Mouse (Mus musculus): ENCODE results near the gene Olfr512. TPM values are rescaled to one million over a fixed set of nuclear protein-coding genes. Genes with fewer than 3 reads are reported as not detected.

The Olfr512 gene
- polyA plus RNA-seq (2017; shearing (Covaris generic)) = not detected

GRCm38 (mm10) chr7:108713020-108713419 lies at the start of gene Olfr512:
Gene Olfr512 (plus strand): TSS chr7:108713320.
- ATAC-seq = no peak

DNA sequence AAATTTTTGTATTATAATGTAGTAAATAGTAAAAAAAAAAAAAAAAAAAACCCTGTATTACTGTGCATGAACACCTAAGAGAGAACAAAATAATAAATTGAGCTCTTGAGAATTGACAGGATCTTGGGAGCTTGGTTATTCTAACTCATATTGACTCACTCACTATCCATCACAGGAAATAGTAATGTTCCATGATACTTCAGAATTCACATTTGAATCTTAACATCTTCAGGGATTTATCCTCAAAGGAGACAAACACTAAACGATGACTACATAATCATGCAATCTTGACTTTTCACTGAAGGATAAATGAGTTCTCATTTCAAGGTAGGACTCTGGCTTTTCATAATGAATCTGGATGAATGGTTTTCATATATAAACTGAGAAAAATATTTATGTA lies 47.0 kb upstream of the Olfr512 start, which contains the start of gene Olfr510:
Olfr510 (plus strand) TSS at position 301 of the 400 bp plus-strand sequence.
- ATAC-seq = no peak

DNA sequence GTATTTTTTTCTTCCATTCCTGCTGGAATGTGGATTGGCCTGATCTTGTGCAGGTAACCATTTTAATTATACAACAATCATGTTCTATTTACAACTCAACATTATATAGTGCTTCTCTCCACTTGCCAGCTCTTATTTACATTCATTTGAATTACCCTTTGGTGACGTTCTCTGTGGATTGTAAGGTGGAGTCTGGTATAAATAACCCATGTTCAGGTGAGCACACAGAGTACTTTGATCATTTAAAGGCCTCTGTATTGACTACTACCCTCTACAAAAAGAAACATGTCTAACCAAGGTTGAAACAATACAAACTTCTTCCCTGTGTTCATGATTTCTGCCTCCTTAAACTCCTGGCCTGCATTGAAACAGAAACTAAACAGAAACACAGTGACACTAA lies 42.1 kb upstream of the Olfr512 start:
- no peak for ATAC-seq

DNA sequence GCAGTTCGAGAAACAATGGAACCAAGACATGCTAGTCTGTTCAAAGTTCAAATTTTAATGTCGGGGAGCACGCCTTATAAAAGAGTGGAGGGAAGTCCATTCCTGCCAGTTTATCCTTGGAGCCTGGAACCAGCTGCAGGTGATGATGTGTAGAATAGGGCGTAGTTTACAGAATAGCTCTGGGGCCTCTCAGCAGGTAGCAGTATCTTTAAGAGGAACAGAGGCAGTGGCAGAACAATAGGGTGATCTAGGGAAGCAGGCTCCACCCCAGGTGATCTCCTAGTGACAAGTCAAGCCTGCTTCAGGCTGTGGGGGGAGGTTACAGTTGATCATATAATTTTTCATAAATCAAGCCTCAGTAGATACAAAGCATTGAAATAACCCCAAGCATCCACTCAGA lies 34.2 kb upstream of the Olfr512 start:
- no peak for ATAC-seq

- no peak for ATAC-seq
Observed at GRCm38 (mm10) chr7:108750673-108751072, 37.6 kb downstream of the Olfr512 start, which contains the start of gene Olfr513. Gene Olfr513 (plus strand): TSS chr7:108750973.

DNA sequence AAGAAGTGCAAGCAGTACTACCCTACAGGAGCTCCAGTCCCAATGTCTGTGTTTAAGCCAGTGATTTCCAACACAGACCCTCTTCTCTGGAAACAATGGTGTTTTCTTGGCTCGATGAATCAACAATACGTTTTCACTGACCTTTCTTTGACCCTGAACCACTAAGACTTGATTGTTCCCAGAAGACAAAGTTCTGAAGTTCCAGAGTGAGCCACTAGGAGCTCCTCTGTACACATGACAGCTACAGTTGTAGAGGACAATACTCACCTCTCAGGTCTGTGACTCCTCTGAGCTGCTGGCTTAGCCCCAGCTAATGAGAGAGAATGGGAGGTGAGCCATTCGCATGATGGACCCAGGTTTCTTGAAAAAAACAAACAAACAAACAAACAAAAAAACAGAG lies 47.3 kb downstream of the Olfr512 start:
- no peak for ATAC-seq

Other genes with a start within 250 kb of the Olfr512 start
- gene Olfr498, start 248.0 kb upstream of the Olfr512 start, polyA plus RNA-seq (2017; shearing (Covaris generic)) = not detected
- not detected for gene Olfr502, start 188.3 kb upstream of the Olfr512 start, polyA plus RNA-seq (2017; shearing (Covaris generic))
- gene Olfr503, start 168.8 kb upstream of the Olfr512 start, polyA plus RNA-seq (2017; shearing (Covaris generic)) = not detected
- not detected for gene Olfr504, start 147.5 kb upstream of the Olfr512 start, polyA plus RNA-seq (2017; shearing (Covaris generic))
- gene Olfr506, start 102.5 kb upstream of the Olfr512 start, polyA plus RNA-seq (2017; shearing (Covaris generic)) = not detected
- gene Olfr507, start 91.5 kb upstream of the Olfr512 start, polyA plus RNA-seq (2017; shearing (Covaris generic)) = not detected
- not detected for gene Olfr508, start 83.3 kb upstream of the Olfr512 start, polyA plus RNA-seq (2017; shearing (Covaris generic))
- not detected for gene Olfr509, start 61.4 kb upstream of the Olfr512 start, polyA plus RNA-seq (2017; shearing (Covaris generic))
- gene Olfr510, start 46.9 kb upstream of the Olfr512 start, polyA plus RNA-seq (2017; shearing (Covaris generic)) = not detected
- gene Olfr513, start 37.7 kb downstream of the Olfr512 start, polyA plus RNA-seq (2017; shearing (Covaris generic)) = not detected
- gene Olfr514, start 112.7 kb downstream of the Olfr512 start, polyA plus RNA-seq (2017; shearing (Covaris generic)) = not detected
- gene Olfr516, start 137.2 kb downstream of the Olfr512 start, polyA plus RNA-seq (2017; shearing (Covaris generic)) = not detected
- not detected for gene Olfr517, start 159.1 kb downstream of the Olfr512 start, polyA plus RNA-seq (2017; shearing (Covaris generic))
- not detected for gene Olfr518, start 171.7 kb downstream of the Olfr512 start, polyA plus RNA-seq (2017; shearing (Covaris generic))
- not detected for gene Olfr519, start 181.1 kb downstream of the Olfr512 start, polyA plus RNA-seq (2017; shearing (Covaris generic))
- under 1 TPM in 1 of 3 experiments, not detected in 2; 0.17 TPM for gene Nlrp10, start 216.9 kb downstream of the Olfr512 start, polyA plus RNA-seq (2017; shearing (Covaris generic))
- 10 to 100 TPM; 29.7 to 43.3 (median 34.1) TPM for gene Eif3f, start 221.1 kb downstream of the Olfr512 start, polyA plus RNA-seq (2017; shearing (Covaris generic))
- gene Tub, start 237.0 kb downstream of the Olfr512 start, polyA plus RNA-seq (2017; shearing (Covaris generic)) = under 1 TPM; 0.26 to 0.55 (median 0.52) TPM

All from inflammation-experienced regulatory T-cells, adult 6 months (primary cell).